Mouse (Mus musculus): ENCODE data around the gene Prrg2.

DNA sequence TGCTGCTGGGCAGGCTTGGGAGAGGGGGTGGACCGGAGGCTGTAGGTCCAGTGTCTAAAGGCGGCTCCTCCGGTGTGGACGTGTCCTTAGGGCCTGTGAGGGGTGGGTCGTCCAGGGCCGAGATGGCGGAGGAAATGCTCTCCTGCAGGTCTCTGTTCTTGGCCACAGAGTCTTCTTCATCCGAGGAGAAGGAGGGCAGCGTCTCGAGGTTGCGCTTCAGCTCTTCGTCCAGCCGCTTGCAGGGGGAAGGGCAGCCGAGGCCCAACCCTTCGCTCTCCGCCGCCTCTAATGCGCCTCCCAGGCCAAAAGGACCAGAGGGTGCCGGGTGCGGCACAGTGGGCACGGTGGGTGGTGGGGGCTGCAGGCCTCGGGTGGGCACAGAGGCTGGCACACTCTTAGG is 16.7 kb downstream of the Prrg2 start:
- TF ChIP-seq EP300 (IDR thresholded peaks at IDR 0.05; ENCODE audit: insufficient read depth, low read depth, low read length) (no peak), CTCF (IDR thresholded peaks at IDR 0.05) (no peak), POLR2A (IDR thresholded peaks at IDR 0.05; ENCODE audit: insufficient read depth, low read depth, low read length) (no peak)

Measured in heart, adult 2 months (tissue).